Mouse (Mus musculus): ENCODE measurements at regions not wholly inside any gene's neighbourhood (a gene's known extent, or its start where the extent isn't known, plus 50 kb on each side); places are given as distances from the start of the nearest gene placed in this dataset.

GRCm38 (mm10) chr16:70019564-70019963 lies 156.0 kb upstream of the Speer2 start:
- Histone ChIP-seq H3K4me1 (no peaks in the 10 kb centered on the region), H3K9ac (no peak overlapping the region), H3K4me2 (replicated peaks) (no peak overlapping the region), H3K9me3 (no peaks in the 10 kb centered on the region), H3K4me3 (no peak overlapping the region), H3K27ac (no peak overlapping the region), H3K36me3 (no peaks in the 10 kb centered on the region), H3K27me3 (no peaks in the 10 kb centered on the region)
- ATAC-seq (ENCODE audit: insufficient number of reproducible peaks, insufficient read depth, low FRiP score, low TSS enrichment): no peak
- 89% methylated on average over 2 of the region's 2 CpGs for WGBS

GRCm38 (mm10) chr16:70021436-70021835 lies 157.9 kb upstream of the Speer2 start:
- H3K9me3 ChIP-seq: no peaks in the 10 kb centered on the region
- no peak for ATAC-seq (ENCODE audit: insufficient number of reproducible peaks, insufficient read depth, low FRiP score, low TSS enrichment)
- WGBS: 86% methylated on average over 7 of the region's 7 CpGs
- no peaks in the 10 kb centered on the region for H3K4me1 ChIP-seq
- H3K27me3 ChIP-seq: no peaks in the 10 kb centered on the region
- no peak overlapping the region for H3K4me2 ChIP-seq (replicated peaks)
- no peak overlapping the region for H3K4me3 ChIP-seq
- H3K36me3 ChIP-seq: no peaks in the 10 kb centered on the region
- H3K9ac ChIP-seq: no peak overlapping the region
- H3K27ac ChIP-seq: no peak overlapping the region

- Histone ChIP-seq H3K4me2 (replicated peaks) (no peak overlapping the region), H3K9me3 (no peaks in the 10 kb centered on the region), H3K27ac (no peak overlapping the region), H3K4me1 (no peaks in the 10 kb centered on the region), H3K27me3 (no peaks in the 10 kb centered on the region), H3K4me3 (no peak overlapping the region), H3K9ac (no peak overlapping the region), H3K36me3 (no peaks in the 10 kb centered on the region)
- WGBS: 78% methylated on average over 13 of the region's 13 CpGs
- no peak for ATAC-seq (ENCODE audit: insufficient number of reproducible peaks, insufficient read depth, low FRiP score, low TSS enrichment)
These were observed 165.1 kb upstream of the Speer2 start for GRCm38 (mm10) chr16:70028649-70029048.

- Histone ChIP-seq H3K9me3 (no peaks in the 10 kb centered on the region), H3K9ac (no peak overlapping the region), H3K4me3 (no peak overlapping the region), H3K4me1 (no peaks in the 10 kb centered on the region), H3K4me2 (replicated peaks) (no peak overlapping the region), H3K27me3 (no peaks in the 10 kb centered on the region), H3K27ac (no peak overlapping the region), H3K36me3 (no peaks in the 10 kb centered on the region)
- ATAC-seq (ENCODE audit: insufficient number of reproducible peaks, insufficient read depth, low FRiP score, low TSS enrichment): no peak
These were observed 182.0 kb upstream of the Speer2 start for GRCm38 (mm10) chr16:70045547-70045946.

- no peak overlapping the region for H3K27ac ChIP-seq
- no peaks in the 10 kb centered on the region for H3K4me1 ChIP-seq
- no peak overlapping the region for H3K4me2 ChIP-seq (replicated peaks)
- no peak for ATAC-seq (ENCODE audit: insufficient number of reproducible peaks, insufficient read depth, low FRiP score, low TSS enrichment)
- H3K4me3 ChIP-seq: no peak overlapping the region
- H3K9me3 ChIP-seq: no peaks in the 10 kb centered on the region
- no peak overlapping the region for H3K9ac ChIP-seq
- H3K27me3 ChIP-seq: no peaks in the 10 kb centered on the region
- 69% methylated on average over 4 of the region's 4 CpGs for WGBS
- no peaks in the 10 kb centered on the region for H3K36me3 ChIP-seq
These were observed 182.5 kb upstream of the Speer2 start for GRCm38 (mm10) chr16:70046009-70046408.

- Histone ChIP-seq H3K4me2 (replicated peaks) (no peak overlapping the region), H3K27ac (no peak overlapping the region), H3K4me3 (no peak overlapping the region), H3K9ac (no peak overlapping the region), H3K4me1 (no peaks in the 10 kb centered on the region), H3K27me3 (no peaks in the 10 kb centered on the region), H3K9me3 (no peaks in the 10 kb centered on the region), H3K36me3 (no peaks in the 10 kb centered on the region)
- no peak for ATAC-seq (ENCODE audit: insufficient number of reproducible peaks, insufficient read depth, low FRiP score, low TSS enrichment)
- 70% methylated on average over 2 of the region's 2 CpGs for WGBS
These were observed 186.3 kb upstream of the Speer2 start for GRCm38 (mm10) chr16:70049850-70050249.

GRCm38 (mm10) chr16:70071471-70071870 lies 207.9 kb upstream of the Speer2 start:
- no peaks in the 10 kb centered on the region for H3K9me3 ChIP-seq
- no peak overlapping the region for H3K4me3 ChIP-seq
- ATAC-seq (ENCODE audit: insufficient number of reproducible peaks, insufficient read depth, low FRiP score, low TSS enrichment): no peak
- whole genome bisulfite sequencing: 86% methylated on average over 4 of the region's 4 CpGs
- no peak overlapping the region for H3K27ac ChIP-seq
- no peak overlapping the region for H3K4me2 ChIP-seq (replicated peaks)
- H3K36me3 ChIP-seq: no peaks in the 10 kb centered on the region
- no peak overlapping the region for H3K9ac ChIP-seq
- no peaks in the 10 kb centered on the region for H3K27me3 ChIP-seq
- H3K4me1 ChIP-seq: no peaks in the 10 kb centered on the region

GRCm38 (mm10) chr16:70073740-70074139 lies 210.2 kb upstream of the Speer2 start:
- no peak overlapping the region for H3K27ac ChIP-seq
- 75% methylated on average over 2 of the region's 2 CpGs for WGBS
- H3K27me3 ChIP-seq: no peaks in the 10 kb centered on the region
- ATAC-seq (ENCODE audit: insufficient number of reproducible peaks, insufficient read depth, low FRiP score, low TSS enrichment): no peak
- no peaks in the 10 kb centered on the region for H3K4me1 ChIP-seq
- no peaks in the 10 kb centered on the region for H3K9me3 ChIP-seq
- no peak overlapping the region for H3K4me2 ChIP-seq (replicated peaks)
- H3K4me3 ChIP-seq: no peak overlapping the region
- H3K36me3 ChIP-seq: no peaks in the 10 kb centered on the region
- H3K9ac ChIP-seq: no peak overlapping the region

GRCm38 (mm10) chr16:70079497-70079896 lies 216.0 kb upstream of the Speer2 start:
- no peak for ATAC-seq (ENCODE audit: insufficient number of reproducible peaks, insufficient read depth, low FRiP score, low TSS enrichment)
- H3K4me2 ChIP-seq (replicated peaks): no peak overlapping the region; the same call in 1 of the 2 replicates

GRCm38 (mm10) chr16:70091291-70091690 lies 222.5 kb upstream of the Gbe1 start:
- H3K27ac ChIP-seq: no peak overlapping the region
- 85% methylated on average over 4 of the region's 4 CpGs for WGBS

More at GRCm38 (mm10) chr16:70079497-70079896, 216.0 kb upstream of the Speer2 start:
- no peak overlapping the region for H3K9ac ChIP-seq
- WGBS: 69% methylated on average over 10 of the region's 10 CpGs
- H3K9me3 ChIP-seq: no peaks in the 10 kb centered on the region
- no peaks in the 10 kb centered on the region for H3K27me3 ChIP-seq
- no peaks in the 10 kb centered on the region for H3K4me1 ChIP-seq
- no peak overlapping the region for H3K4me3 ChIP-seq
- H3K27ac ChIP-seq: no peak overlapping the region
- no peaks in the 10 kb centered on the region for H3K36me3 ChIP-seq

GRCm38 (mm10) chr16:70091963-70092362 lies 221.8 kb upstream of the Gbe1 start:
- H3K4me1 ChIP-seq: peaks cover 6% of the 10 kb centered on the region
- no peaks in the 10 kb centered on the region for H3K27me3 ChIP-seq
- no peak overlapping the region for H3K4me3 ChIP-seq
- no peak overlapping the region for H3K4me2 ChIP-seq (replicated peaks)
- H3K9ac ChIP-seq: no peak overlapping the region
- no peaks in the 10 kb centered on the region for H3K9me3 ChIP-seq
- 87% methylated on average over 5 of the region's 5 CpGs for WGBS
- no peak for ATAC-seq (ENCODE audit: insufficient number of reproducible peaks, insufficient read depth, low FRiP score, low TSS enrichment)
- no peaks in the 10 kb centered on the region for H3K36me3 ChIP-seq
- H3K27ac ChIP-seq: no peak overlapping the region

More at GRCm38 (mm10) chr16:70091291-70091690, 222.5 kb upstream of the Gbe1 start:
- Histone ChIP-seq H3K36me3 (no peaks in the 10 kb centered on the region), H3K27me3 (no peaks in the 10 kb centered on the region), H3K4me2 (replicated peaks) (no peak overlapping the region), H3K4me1 (peaks cover 6% of the 10 kb centered on the region), H3K4me3 (no peak overlapping the region), H3K9me3 (no peaks in the 10 kb centered on the region), H3K9ac (no peak overlapping the region)
- no peak for ATAC-seq (ENCODE audit: insufficient number of reproducible peaks, insufficient read depth, low FRiP score, low TSS enrichment)

GRCm38 (mm10) chr16:70093224-70093623 lies 220.5 kb upstream of the Gbe1 start:
- H3K4me2 ChIP-seq (replicated peaks): no peak overlapping the region
- H3K4me3 ChIP-seq: no peak overlapping the region
- no peak overlapping the region for H3K27ac ChIP-seq
- whole genome bisulfite sequencing: 11% methylated on average over 3 of the region's 3 CpGs
- no peaks in the 10 kb centered on the region for H3K36me3 ChIP-seq
- H3K4me1 ChIP-seq: peaks cover 6% of the 10 kb centered on the region
- no peak overlapping the region for H3K9ac ChIP-seq
- no peaks in the 10 kb centered on the region for H3K9me3 ChIP-seq
- H3K27me3 ChIP-seq: no peaks in the 10 kb centered on the region
- ATAC-seq (ENCODE audit: insufficient number of reproducible peaks, insufficient read depth, low FRiP score, low TSS enrichment): peak; percentile 6; the same call in 1 of the 2 replicates

- WGBS: 84% methylated on average over 2 of the region's 2 CpGs
- no peaks in the 10 kb centered on the region for H3K36me3 ChIP-seq
- H3K4me2 ChIP-seq (replicated peaks): no peak overlapping the region
- ATAC-seq (ENCODE audit: insufficient number of reproducible peaks, insufficient read depth, low FRiP score, low TSS enrichment): no peak
- no peak overlapping the region for H3K9ac ChIP-seq
- H3K4me3 ChIP-seq: no peak overlapping the region
- no peaks in the 10 kb centered on the region for H3K9me3 ChIP-seq
- no peak overlapping the region for H3K27ac ChIP-seq
- H3K4me1 ChIP-seq: peaks cover 6% of the 10 kb centered on the region
- no peaks in the 10 kb centered on the region for H3K27me3 ChIP-seq
These were observed 218.5 kb upstream of the Gbe1 start for GRCm38 (mm10) chr16:70095221-70095620.
